Mouse (Mus musculus) ovary, postnatal 10 days (tissue): ENCODE results near the gene Aldh16a1.

Experiments
- DNase-seq: peaks from one replicate; pipeline ENCODE4 v3.0.0; 2022; ENCODE audit warnings: low spot score

Aldh16a1 gene

GRCm38 (mm10) chr7:45154096-45154992 lies at the start of gene Aldh16a1, which contains the start of gene Pih1d1:
Aldh16a1 (minus strand) TSS chr7:45154584.
Pih1d1 (plus strand) TSS chr7:45154303.
- peak; percentile 98 for DNase-seq

GRCm38 (mm10) chr7:45202654-45203053 lies 48.3 kb upstream of the Aldh16a1 start:
- no peak for DNase-seq

- no peak for DNase-seq
These were observed 44.6 kb upstream of the Aldh16a1 start for GRCm38 (mm10) chr7:45198961-45199360.

- DNase-seq, result no peak
These were observed 44.1 kb upstream of the Aldh16a1 start for GRCm38 (mm10) chr7:45198435-45198834.

- DNase-seq, result no peak
These were observed 42.6 kb upstream of the Aldh16a1 start for GRCm38 (mm10) chr7:45196994-45197393.

GRCm38 (mm10) chr7:45196176-45196535 lies 41.8 kb upstream of the Aldh16a1 start:
- no peak for DNase-seq

GRCm38 (mm10) chr7:45195341-45196175 lies 41.2 kb upstream of the Aldh16a1 start:
- no peak for DNase-seq

GRCm38 (mm10) chr7:45193871-45194785 lies 39.7 kb upstream of the Aldh16a1 start:
- no peak for DNase-seq

GRCm38 (mm10) chr7:45193406-45193805 lies 39.0 kb upstream of the Aldh16a1 start:
- no peak for DNase-seq

- DNase-seq, result no peak
These were observed 38.4 kb upstream of the Aldh16a1 start for GRCm38 (mm10) chr7:45192585-45193310.

GRCm38 (mm10) chr7:45191803-45192363 lies 37.5 kb upstream of the Aldh16a1 start:
- DNase-seq, result no peak

GRCm38 (mm10) chr7:45191161-45191560 lies 36.8 kb upstream of the Aldh16a1 start:
- DNase-seq, result no peak

- no peak for DNase-seq
These were observed 35.8 kb upstream of the Aldh16a1 start for GRCm38 (mm10) chr7:45190186-45190585.

GRCm38 (mm10) chr7:45189600-45189999 lies 35.2 kb upstream of the Aldh16a1 start:
- DNase-seq, result no peak

- DNase-seq, result no peak
These were observed 31.5 kb upstream of the Aldh16a1 start for GRCm38 (mm10) chr7:45185921-45186320.

- no peak for DNase-seq
These were observed 29.3 kb upstream of the Aldh16a1 start for GRCm38 (mm10) chr7:45183672-45184071.

GRCm38 (mm10) chr7:45182606-45183005 lies 28.2 kb upstream of the Aldh16a1 start:
- no peak for DNase-seq

- peak; percentile 59 for DNase-seq
These were observed 27.8 kb upstream of the Aldh16a1 start for GRCm38 (mm10) chr7:45182199-45182601.

GRCm38 (mm10) chr7:45181540-45181939 lies 27.2 kb upstream of the Aldh16a1 start:
- DNase-seq, result no peak

GRCm38 (mm10) chr7:45180896-45181477 lies 26.6 kb upstream of the Aldh16a1 start, which contains the start of gene Pth2:
Pth2 (plus strand) TSS chr7:45180995.
- DNase-seq, result no peak
